Mouse (Mus musculus) activated CD4-positive, CD25-positive, alpha-beta regulatory T cell (primary cell): Measurements from ENCODE around the gene Larp6. TPM values are rescaled to one million over a fixed set of nuclear protein-coding genes. Genes with fewer than 3 reads are reported as not detected.

Experiments
- polyA plus RNA-seq, 2 experiments: library from polyadenylated mRNA; unstranded; fragments of 100-300 nt; shearing (Covaris generic); gene quantifications; one replicate each; pipeline ENCODE4 v1.2.1; 2017

Gene Larp6
- polyA plus RNA-seq: under 1 TPM in 1 of 2 experiments, not detected in 1; 0.18 TPM

DNA sequence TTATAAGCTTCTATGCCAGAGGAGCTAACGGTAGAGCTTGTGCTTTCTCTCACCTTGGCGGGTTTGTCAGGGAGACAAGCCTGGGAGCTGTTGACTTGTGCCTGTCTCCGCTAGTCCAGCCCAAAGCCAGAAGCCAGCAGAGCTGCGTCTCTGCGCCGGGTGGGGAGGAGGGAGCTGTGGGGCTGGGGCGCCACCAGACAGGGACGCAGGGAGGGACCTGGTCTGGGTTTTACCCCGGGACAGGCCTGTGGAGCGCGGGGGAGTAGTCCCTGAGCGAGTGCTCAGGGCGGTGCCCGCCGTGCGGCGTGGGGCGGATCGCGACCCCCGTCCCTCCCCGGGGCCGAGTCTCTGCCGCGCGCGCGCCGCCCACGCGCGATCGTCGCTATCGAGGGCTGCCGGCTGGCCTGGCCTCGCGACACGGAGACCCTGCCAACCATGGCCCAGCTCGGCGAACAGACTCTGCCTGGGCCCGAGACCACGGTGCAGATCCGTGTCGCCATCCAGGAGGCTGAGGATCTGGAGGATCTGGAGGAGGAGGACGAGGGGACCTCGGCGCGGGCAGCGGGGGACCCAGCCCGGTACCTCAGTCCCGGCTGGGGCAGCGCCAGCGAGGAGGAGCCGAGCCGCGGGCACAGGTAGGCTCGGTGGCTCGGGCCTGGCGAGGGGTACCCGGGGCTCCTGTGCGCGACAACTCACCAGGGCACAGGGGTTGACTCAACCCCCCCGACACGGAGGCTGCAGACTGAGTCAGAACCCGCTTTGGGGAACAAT is at the start of gene Larp6:
Larp6 (plus strand) TSS at position 219 of the 771 bp plus-strand sequence.

DNA sequence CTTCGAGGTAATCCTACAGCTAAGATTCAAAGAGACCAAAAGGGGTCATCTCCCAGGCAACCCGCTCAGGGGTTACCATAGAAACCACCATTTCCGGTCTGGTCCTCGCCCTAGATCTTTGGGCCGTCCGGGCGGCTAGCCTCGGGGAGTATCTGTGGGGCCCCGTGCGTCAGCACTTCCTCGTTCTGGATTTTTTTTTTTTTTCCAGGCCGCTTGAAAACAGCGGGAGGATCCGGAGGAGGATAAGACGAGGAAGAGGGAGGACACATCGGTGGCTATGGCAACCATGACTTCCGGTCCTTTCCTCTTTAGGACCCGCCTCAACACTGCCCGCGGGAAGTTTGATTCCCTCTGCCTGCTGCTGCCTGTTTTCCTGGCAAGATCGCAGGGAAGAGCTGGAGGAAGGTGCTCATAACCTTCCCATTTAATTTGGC is 24.9 kb upstream of the Larp6 start, which contains the start of gene Lrrc49:
Lrrc49 (minus strand) TSS at position 268 of the 434 bp plus-strand sequence.

Other genes with a start within 250 kb of the Larp6 start
- gene Thsd4, start 190.9 kb upstream of the Larp6 start, polyA plus RNA-seq: under 1 TPM in 1 of 2 experiments, not detected in 1; 0.41 TPM
- under 1 TPM; 0.56 to 1.00 TPM for gene Lrrc49, start 24.8 kb upstream of the Larp6 start, polyA plus RNA-seq
- under 1 TPM in 1 of 2 experiments, not detected in 1; 0.04 TPM for gene Uaca, start 81.6 kb downstream of the Larp6 start, polyA plus RNA-seq